Mouse (Mus musculus) CD8-positive naive resting alpha-beta T cell, adult 2 months (primary cell): ENCODE results near the gene Pgap1.

Experiments
- DNase-seq, 2 experiments: peaks; one replicate each; pipeline ENCODE4 v3.0.0; 2022; ENCODE audit warnings: low read depth in 2 of 2, low spot score in 2 of 2

Pgap1 gene

DNA sequence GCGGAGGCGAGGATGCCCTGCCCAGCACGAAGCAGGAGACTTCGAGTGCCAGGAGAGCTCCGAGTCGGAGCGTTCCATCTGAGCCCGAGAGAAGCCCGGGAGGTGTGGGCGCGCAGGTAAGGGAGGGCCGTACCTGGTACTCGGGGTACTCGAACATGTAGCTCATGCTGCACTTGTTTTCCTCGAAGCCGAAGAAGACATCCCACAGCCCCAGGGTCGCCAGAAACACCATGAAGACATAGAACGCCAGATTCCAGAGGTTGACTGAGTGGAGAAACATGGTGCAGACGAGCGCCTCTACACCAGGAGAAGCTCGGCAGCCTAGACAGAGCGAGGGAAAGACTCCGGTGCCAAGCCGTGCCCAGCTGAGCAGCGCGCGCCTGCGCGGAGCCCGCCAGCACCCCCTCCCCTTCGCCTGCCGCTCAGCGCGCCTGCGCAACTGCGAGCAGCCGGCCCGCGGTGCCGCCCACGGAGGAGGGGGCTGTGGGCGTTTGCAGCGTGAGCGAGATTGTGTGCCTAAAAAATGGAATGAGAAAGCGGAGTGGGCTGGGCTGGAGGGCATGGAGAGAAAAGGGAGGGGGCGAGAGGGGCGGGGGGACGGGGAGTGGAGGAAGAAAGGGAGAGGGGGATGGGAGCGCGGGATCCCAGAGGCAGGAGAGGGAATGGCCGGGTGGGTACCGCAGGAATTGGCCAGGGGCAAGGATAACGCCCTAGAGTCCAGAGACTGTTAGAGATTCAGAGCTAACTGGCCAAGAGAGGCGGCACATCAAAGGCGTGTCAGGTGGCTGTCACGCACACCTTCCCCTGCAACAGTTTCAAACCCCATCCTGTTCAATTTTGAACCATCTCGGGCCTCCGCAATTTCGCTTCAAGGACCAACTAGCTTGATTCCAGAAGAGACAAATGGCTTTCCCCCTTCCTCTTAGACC, at the start of gene Pgap1:
Gene Pgap1 (minus strand): TSS at position 384 of the 929 bp plus-strand sequence.
- peak; percentile 77 to 83 for DNase-seq

GRCm38 (mm10) chr1:54606936-54607335, 49.5 kb upstream of the Pgap1 start:
- no peak for DNase-seq

- DNase-seq: no peak
These were observed 44.2 kb upstream of the Pgap1 start for GRCm38 (mm10) chr1:54601692-54602091.

- no peak for DNase-seq
These were observed 42.8 kb upstream of the Pgap1 start for GRCm38 (mm10) chr1:54600275-54600674.

DNA sequence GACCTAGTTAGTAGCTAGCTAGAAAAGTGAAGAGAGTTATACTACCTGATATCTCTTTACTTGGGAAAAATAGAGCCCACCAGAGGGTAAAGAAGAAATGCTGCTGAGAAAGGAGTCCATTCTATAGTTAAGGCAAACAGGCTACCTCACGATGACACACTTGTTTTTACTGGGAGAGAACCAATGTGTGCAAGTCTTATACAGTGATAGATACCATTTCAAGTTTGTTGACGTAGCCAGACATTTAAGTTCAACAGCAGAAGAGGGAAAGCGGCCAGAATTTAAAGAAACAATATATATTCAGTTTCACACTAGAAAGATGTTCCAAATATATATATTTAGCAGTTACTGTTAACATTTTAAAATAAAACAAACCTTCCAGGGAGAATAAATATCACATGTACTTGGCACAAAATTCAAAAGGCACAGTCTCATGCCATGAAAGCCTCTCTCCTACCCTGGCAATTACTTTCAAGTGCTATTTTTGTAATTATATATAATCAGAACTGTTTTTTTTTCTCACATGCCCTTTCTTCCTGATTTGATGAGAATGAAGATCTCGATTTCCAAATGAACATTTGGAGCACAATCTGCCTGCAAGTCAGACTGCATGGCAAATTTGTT, 40.2 kb upstream of the Pgap1 start:
- DNase-seq: no peak

GRCm38 (mm10) chr1:54596151-54596550, 38.7 kb upstream of the Pgap1 start:
- DNase-seq: no peak

- no peak for DNase-seq
These were observed 29.6 kb upstream of the Pgap1 start for GRCm38 (mm10) chr1:54587076-54587475.

- DNase-seq: no peak
These were observed 28.6 kb upstream of the Pgap1 start for GRCm38 (mm10) chr1:54585971-54586555.

DNA sequence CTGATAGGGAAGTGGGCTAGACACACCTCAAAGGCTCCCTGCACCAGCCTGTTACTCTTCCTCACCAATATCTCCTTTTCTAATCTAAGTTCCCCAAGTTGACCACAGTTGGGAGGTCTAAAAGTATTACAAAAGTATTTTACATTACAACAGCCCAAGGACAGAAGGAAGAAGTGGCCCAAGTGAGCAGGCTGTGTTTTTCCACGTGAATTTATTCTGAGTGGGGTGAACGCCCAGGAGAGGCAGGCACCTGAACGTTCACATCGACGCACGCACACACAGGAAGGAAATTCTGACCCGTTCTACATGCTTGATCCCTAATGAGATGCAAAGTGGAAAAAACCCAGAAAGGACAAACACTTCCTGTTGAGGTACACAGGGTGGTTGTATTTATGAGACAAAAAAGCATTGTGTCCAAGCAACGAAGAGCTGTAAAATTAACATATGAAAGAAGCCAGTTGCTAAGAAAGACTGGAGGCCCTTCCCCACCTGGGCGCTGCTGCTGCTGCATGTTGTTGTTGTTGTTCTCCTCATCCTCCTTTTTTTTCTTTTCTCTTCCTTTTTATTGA, 27.9 kb upstream of the Pgap1 start:
- DNase-seq: peak; percentile 10 to 39

GRCm38 (mm10) chr1:54584588-54585277, 27.2 kb upstream of the Pgap1 start:
- peak in 1 of 2 experiments; percentile 7 for DNase-seq

GRCm38 (mm10) chr1:54578358-54579184, 21.1 kb upstream of the Pgap1 start:
- peak in 1 of 2 experiments; percentile 29 for DNase-seq

- no peak for DNase-seq
These were observed 11.6 kb upstream of the Pgap1 start for GRCm38 (mm10) chr1:54569102-54569501.

GRCm38 (mm10) chr1:54563923-54564322, 6.4 kb upstream of the Pgap1 start:
- no peak for DNase-seq

DNA sequence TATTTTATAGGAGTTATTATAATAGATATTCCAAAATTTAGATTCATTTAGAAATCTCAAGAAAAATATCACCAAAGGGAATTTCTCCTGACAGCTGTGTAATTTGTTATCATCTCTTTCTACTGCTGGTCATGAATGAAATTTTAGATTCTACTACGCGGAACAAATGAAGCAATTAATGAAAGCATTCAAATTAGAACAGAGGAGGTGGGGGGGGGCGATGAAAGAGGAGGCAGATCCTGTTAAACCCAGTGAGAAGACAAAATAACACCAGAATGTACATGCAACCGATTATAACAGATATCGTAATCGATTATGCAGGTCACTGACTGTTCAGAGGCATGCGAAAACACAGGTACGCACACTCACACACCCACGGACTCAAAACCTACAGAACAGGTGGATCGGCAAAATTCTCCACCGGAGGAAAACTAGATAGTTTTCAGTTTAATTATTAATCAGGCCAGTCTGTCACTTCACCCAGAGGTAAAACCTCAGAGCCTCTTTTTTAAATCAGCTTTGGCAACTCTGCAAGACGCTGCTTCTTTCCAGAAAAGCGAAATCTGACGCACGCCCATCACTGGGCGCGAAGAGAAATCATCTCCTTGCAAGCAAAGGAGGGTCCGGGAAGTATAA, 780 bp downstream of the Pgap1 start:
- peak; percentile 3 to 5 for DNase-seq

GRCm38 (mm10) chr1:54555364-54556140, 1.9 kb downstream of the Pgap1 start:
- DNase-seq: no peak

DNA sequence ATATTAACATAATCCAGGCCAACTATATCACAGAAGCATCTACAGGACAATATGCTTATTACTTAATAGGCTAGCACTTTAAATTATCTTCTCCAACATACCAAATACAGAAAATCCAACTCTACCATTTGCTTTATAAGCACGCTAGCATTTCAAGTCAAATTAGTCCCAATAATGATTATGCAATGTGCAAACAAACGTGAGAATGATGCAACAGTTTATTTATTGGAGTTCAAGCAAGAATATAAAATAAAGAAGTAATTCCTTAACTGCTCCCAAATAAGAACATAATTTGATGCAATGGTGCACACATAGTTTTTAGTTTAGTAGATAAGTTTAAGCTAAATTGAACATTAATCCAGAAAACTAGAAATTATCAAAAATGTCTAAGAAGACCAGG, 4.9 kb downstream of the Pgap1 start:
- no peak for DNase-seq

DNA sequence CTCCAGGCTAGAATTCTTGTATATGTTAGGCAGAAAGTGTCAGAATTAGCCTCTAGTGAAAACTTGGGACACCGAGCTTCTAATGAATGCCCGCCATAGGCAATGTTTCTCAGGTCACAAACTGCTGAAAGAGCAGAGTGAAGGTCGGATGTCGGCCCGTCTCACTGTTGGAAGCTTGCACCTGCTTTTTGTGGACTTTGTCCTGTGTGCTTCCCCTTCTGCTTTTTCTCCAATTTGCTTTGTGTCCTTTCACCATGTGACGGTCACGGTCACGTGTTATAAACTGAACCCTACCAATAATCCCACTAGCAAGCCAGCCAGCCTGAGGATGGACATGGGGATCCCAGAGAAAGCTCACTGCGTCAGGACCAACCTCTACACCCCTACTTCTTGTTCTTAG, 12.3 kb downstream of the Pgap1 start:
- DNase-seq: no peak

GRCm38 (mm10) chr1:54542920-54543319, 14.6 kb downstream of the Pgap1 start:
- DNase-seq: no peak

GRCm38 (mm10) chr1:54531170-54531569, 26.3 kb downstream of the Pgap1 start:
- DNase-seq: no peak
